Mouse (Mus musculus) thymus, adult 18-20 months (tissue): ENCODE data around the gene 4921511C20Rik.

Experiments
- DNase-seq, 2 experiments: peaks; one replicate each; pipeline ENCODE4 v3.0.0; 2022; ENCODE audit warnings: mixed read lengths in 2 of 2

The 4921511C20Rik gene

DNA sequence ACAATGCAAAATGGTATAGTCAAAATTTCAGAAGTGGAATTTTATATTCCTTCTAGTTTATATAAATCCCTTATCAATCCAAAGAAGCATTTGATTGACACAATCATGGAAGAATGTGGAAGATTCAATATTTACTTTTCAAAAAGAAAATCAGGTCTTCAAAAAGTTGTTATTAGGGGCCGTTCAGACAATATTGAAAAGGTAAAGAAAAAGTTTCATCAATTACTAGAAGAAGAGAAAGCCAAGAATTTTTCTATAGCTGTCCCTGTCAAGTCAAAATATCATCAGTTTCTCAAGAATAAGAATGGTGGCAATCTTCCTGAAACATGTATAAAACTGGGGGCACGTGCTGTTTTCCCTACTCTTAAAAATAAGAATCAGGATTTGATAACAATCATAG, at the start of gene 4921511C20Rik:
4921511C20Rik (plus strand) TSS at position 301 of the 400 bp plus-strand sequence.
- no peak for DNase-seq
